Mouse (Mus musculus) inflammation-experienced regulatory T-cells, adult 16 weeks (primary cell): ENCODE results near the gene Krtap13. TPM values are rescaled to one million over a fixed set of nuclear protein-coding genes. Genes with fewer than 3 reads are reported as not detected.

Experiments used
- polyA plus RNA-seq: library from polyadenylated mRNA; unstranded; fragments of 100-300 nt; shearing (Covaris generic); gene quantifications from one replicate; pipeline ENCODE4 v1.2.1, GENCODE M21; 2017

Krtap13 gene
- not detected for polyA plus RNA-seq

GRCm38 (mm10) chr16:88751535-88751934 is at the start of gene Krtap13:
Gene Krtap13 (minus strand): TSS chr16:88751635.

GRCm38 (mm10) chr16:88777596-88777995 is 26.2 kb upstream of the Krtap13 start, which contains the start of gene Gm5965:
Gene Gm5965 (plus strand): TSS chr16:88777896.

GRCm38 (mm10) chr16:88774106-88774505 is 22.7 kb upstream of the Krtap13 start, which contains the start of gene 2310057N15Rik:
Gene 2310057N15Rik (minus strand): TSS chr16:88774206.

GRCm38 (mm10) chr16:88758547-88758946 is 7.1 kb upstream of the Krtap13 start, which contains the start of gene 2310034C09Rik:
Gene 2310034C09Rik (plus strand): TSS chr16:88758847.

GRCm38 (mm10) chr16:88728812-88729275 is 22.6 kb downstream of the Krtap13 start, which contains the start of gene Krtap13-1:
Gene Krtap13-1 (plus strand): TSS chr16:88728862.

GRCm38 (mm10) chr16:88707496-88708012 is 43.9 kb downstream of the Krtap13 start, which contains the start of gene 2310061N02Rik:
Gene 2310061N02Rik (minus strand): TSS chr16:88707962.

Other genes starting within 250 kb of the Krtap13 start
- not detected for gene Cldn17, start 244.7 kb downstream of the Krtap13 start, polyA plus RNA-seq
- not detected for gene Cldn8, start 188.5 kb downstream of the Krtap13 start, polyA plus RNA-seq
- not detected for gene Krtap24-1, start 139.4 kb downstream of the Krtap13 start, polyA plus RNA-seq
- not detected for gene 2310079G19Rik, start 124.0 kb downstream of the Krtap13 start, polyA plus RNA-seq
- not detected for gene Krtap26-1, start 103.8 kb downstream of the Krtap13 start, polyA plus RNA-seq
- gene Krtap27-1, start 80.0 kb downstream of the Krtap13 start, polyA plus RNA-seq: not detected
- not detected for gene 2310061N02Rik, start 43.7 kb downstream of the Krtap13 start, polyA plus RNA-seq
- not detected for gene Krtap13-1, start 22.8 kb downstream of the Krtap13 start, polyA plus RNA-seq
- gene 2310034C09Rik, start 7.2 kb upstream of the Krtap13 start, polyA plus RNA-seq: not detected
- not detected for gene 2310057N15Rik, start 22.6 kb upstream of the Krtap13 start, polyA plus RNA-seq
- not detected for gene Gm5965, start 26.3 kb upstream of the Krtap13 start, polyA plus RNA-seq
- gene Gm20741, start 60.6 kb upstream of the Krtap13 start, polyA plus RNA-seq: not detected
- gene Krtap15, start 68.6 kb upstream of the Krtap13 start, polyA plus RNA-seq: not detected
- gene Krtap14, start 74.5 kb upstream of the Krtap13 start, polyA plus RNA-seq: not detected
- not detected for gene Krtap19-1, start 117.8 kb upstream of the Krtap13 start, polyA plus RNA-seq
- gene Krtap19-2, start 122.6 kb upstream of the Krtap13 start, polyA plus RNA-seq: not detected
- not detected for gene Krtap19-3, start 126.4 kb upstream of the Krtap13 start, polyA plus RNA-seq
- not detected for gene Krtap19-4, start 133.5 kb upstream of the Krtap13 start, polyA plus RNA-seq
- gene Krtap19-5, start 144.8 kb upstream of the Krtap13 start, polyA plus RNA-seq: not detected
- not detected for gene Krtap19-9b, start 180.6 kb upstream of the Krtap13 start, polyA plus RNA-seq
- not detected for gene Krtap16-3, start 211.2 kb upstream of the Krtap13 start, polyA plus RNA-seq